Mouse (Mus musculus): ENCODE data around the gene Hbb-y.
"Not testable (repeated sequence)": the region's sequence is repeated elsewhere in the genome, so short reads cannot be mapped to it uniquely, and the experiment has no call there.

The Hbb-y gene

DNA sequence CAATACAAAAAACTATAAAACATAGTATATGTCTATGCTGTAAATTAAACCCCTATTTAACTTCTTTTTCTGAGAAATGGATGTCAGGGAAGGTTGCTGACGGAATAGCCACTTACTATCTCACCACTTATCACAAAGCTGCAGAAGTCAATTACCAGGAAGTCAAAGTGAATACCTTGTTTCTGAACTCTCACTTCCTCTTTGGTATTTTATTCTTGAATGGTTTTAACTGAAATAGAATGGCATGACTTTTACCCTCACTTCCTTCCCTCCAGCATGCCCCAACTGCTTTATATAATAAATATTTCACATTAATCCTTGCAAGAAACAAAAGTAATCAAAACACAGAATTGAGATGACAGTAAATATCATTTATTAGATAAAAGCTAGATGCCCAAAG is 40.8 kb downstream of the Hbb-y start:
- no peak for DNase-seq

DNA sequence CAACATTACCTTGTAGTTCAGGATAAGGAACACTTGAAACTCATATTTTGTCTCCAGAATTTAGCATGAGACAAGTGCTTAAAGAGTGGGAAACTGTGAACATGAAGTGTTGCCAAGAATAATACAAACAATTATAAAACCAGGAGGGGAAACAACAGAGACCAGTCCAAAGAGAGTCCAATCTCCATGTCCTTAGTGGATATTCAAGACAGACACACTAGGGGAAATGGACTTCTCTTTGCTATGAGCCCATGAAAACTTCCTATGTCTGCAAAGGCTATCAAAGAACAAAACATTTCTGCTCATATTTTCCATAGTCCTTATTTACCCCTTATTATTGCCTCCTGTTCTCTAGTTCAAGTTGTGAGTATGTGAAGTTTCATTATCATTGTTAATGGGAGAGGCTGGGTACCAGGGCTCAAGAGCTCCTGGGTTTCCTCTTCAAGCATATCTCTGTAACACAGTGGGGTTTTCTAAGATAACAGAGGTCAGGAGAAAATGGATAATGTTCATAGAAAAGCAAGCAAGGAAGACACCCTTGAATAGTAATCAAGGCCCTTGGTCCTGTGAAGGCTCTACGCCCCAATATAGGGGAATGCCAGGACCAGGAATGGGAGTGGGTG is 41.7 kb downstream of the Hbb-y start:
- DNase-seq: no peak

DNA sequence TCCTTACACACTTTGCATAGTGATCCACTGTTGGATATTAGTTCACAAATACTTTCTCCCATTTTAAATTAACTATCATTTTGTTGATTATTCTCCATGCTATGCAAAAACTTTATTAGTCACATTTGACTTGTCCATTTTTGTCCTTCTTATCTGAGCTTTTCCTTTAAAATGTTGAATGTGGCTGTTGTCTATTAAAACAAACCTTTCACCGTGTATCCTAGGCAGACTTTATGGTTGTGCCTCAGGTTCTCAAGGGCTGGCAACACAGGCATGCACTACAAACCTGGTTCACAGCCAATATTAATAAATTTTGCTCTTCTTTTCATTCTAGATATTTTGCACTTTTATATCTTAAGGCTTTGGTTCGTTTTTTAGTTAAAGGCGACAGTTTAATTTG is 42.3 kb downstream of the Hbb-y start:
- no peak for DNase-seq

DNA sequence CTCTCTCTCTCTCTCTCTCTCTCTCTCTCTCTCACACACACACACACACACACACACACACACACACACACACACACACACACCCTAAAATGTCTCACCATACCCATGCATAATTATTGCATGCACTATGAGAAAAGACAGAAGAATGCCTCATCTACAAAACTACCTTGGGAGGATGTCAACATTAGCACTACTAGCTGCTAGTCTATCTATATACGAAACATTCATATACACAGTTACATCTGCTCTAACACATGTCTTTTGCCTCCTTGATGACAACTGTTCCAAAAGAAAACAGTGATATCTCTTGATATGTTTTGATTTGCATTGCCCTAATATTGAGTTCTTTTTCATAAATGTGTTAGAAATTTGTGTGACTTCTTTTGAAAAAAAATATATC is 42.7 kb downstream of the Hbb-y start:
- no peak for DNase-seq

DNA sequence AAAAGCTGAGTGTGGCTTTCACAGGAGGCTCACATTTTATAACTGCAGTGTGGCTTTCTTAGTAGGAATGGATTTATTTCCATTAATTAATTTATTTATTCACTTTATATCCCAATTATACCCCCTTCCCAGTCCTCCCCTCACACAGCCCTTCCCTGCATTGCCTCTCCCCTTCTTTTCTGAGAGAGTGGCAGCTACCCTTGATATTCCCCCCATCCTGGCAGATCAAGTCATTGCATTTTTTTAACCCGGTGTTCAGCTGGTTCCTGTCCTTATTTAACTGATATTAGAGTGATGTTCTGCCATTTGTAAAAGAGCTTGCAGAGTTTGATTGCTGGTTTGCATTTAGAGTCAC is 43.2 kb downstream of the Hbb-y start:
- no peak for DNase-seq

DNA sequence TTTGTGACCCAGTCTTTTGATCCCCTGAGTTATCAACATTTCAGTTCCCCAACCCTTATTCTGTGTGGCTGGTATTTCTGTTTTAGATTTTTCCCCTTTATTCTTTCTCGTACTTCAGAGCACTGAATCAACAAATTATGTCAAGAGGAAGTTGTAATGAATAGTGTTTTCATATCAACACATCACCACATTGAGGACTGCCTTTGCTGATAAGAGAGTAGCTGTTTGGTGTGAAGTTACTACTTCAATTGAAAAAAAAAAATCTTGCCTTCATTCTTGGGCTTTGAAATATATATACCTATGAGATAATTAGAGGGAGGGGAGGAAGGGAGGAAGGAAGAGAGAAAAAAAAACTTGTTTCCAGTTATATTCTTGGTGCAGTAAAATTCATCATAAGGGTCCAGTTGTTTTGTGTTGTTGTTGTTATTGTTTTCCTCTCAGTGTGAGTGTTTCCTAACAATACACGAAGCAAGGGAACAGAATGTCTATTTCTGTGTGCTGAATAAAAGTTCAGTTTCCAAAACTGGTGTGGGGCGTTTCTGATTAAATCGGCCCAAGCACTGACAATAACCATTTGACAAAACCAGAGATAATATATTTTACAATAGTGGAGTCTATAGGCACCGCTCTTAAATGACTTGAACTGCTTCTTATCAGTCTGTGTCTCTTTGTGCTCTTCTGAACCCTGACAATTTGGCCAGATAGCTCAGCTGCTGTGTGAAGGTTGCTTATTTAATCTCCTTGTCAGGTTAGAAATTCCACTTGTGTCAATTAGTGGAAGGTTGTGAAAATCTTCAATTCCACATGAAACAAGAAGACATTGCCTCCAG is 43.8 kb downstream of the Hbb-y start:
- DNase-seq: no peak

DNA sequence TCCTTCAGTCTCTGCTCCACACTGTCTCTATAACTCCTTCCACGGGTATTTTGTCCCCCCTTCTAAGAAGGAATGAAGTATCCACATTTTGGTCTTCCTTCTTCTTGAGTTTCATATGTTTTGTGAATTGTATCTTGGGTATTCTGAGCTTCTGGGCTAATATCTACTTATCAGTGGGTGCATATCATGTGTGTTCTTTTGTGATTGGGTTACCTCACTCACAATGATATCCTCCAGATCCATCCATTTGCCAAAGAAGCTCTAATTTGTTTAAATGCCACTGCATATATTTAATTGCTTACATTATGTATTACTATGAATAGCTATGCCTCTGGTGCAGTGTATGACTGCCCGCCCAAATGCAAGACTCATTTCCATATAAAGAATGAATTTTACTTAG is 44.9 kb downstream of the Hbb-y start:
- DNase-seq: not testable (repeated sequence)

DNA sequence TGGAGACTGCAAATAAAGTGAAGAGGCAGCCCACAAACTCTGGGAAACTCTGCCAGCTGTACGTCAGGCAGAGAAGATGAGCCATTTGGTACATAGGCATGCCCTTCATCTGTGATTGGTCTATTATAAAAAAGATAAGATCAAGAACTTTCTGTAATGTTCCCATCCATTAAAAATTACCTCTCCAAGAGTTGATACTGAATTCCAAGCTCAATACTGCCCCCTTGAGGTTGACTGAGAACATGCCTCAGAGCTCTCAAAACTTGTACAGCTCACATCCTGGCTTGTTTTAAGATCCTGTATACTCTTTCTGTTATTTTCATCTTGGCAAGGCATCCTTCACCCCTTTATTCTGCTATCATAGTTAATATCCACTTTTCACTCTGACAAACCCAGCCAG is 46.2 kb downstream of the Hbb-y start:
- peak; percentile 1 to 9 for DNase-seq

Data from kidney, postnatal 36 days (tissue).